22 mouse cellular contexts compared by ENCODE assay signal in the genomic region with DNA sequence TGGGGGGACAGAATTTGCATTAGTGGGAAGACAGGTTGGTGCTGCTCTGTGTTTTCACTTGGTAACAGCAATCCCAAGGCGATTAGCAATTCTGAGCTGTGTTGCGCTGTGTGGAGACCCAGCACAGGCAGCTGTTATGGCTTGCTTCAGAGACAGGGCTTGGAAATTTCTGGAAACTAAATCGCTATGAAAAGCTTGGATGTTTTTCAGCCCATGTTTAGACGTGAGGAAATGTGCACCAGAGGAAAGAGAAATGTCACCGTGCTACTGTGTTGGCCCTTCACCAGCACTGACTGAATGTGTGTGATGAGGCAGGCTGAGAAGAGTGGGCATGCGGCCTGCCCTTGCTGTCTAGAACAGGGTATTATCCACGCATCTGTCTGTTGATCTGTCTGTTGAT.
"Had no signal": no experiment of that assay in that cellular context is flagged by ENCODE, and none has a peak within 500 bp of the region (broad histone marks: within the 10 kb centered on the region; RNA-seq: fewer than 3 reads in every experiment).

No protein-coding gene starts in this region.

- ATAC-seq: intestine, embryonic 15.5 days; liver, postnatal 0 days; lung, postnatal 0 days; midbrain, embryonic 15.5 days had no signal

- H3K27ac ChIP-seq: intestine, embryonic 15.5 days; kidney, embryonic 15.5 days; limb, embryonic 12.5 days; limb, embryonic 15.5 days; liver, embryonic 14.5 days; macrophage; midbrain, embryonic 12.5 days; midbrain, embryonic 15.5 days; neural tube, embryonic 12.5 days; neural tube, embryonic 15.5 days; stomach, postnatal 0 days had no signal

- DNase-seq: kidney, adult 11 months; kidney, adult 8-10 months; kidney, postnatal 10 days; kidney, postnatal 36 days; layer of hippocampus, adult 9-11 months; liver, postnatal 0 days; lung, embryonic 14.5 days; thymus, adult 2 months; thymus, postnatal 14 days; thymus, postnatal 4 days had no signal

- H3K4me3 ChIP-seq: intestine, embryonic 15.5 days; kidney, embryonic 15.5 days; limb, embryonic 12.5 days; limb, embryonic 15.5 days; midbrain, embryonic 12.5 days; midbrain, embryonic 15.5 days; neural tube, embryonic 12.5 days; neural tube, embryonic 15.5 days had no signal
